Mouse (Mus musculus): ENCODE measurements at regions not wholly inside any gene's neighbourhood (a gene's known extent, or its start where the extent isn't known, plus 50 kb on each side); places are given as distances from the start of the nearest gene placed in this dataset.

DNA sequence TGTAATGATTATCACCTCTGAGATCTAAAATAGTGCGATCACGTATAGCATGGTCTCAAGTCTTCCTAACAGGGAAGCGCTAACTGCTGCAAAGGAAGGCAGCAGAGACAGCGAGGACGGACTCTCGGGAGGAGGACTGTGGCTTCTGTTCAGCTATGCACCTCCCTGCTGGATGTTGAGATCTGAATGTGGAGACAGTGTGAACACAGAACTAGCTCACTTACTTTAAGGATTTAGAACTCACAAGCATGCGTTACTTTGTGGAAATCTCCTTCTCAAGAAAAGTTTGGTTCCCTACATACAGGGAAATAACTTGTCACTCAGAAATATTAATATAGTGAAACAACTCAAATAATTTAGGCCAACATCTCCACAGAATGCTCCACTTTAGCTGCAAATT is 109.8 kb downstream of the Nhlrc3 start:
- Histone ChIP-seq H3K36me3 (ENCODE audit: control insufficient read depth, insufficient read depth, low read length) (no peaks in the 10 kb centered on the region), H3K27me3 (ENCODE audit: control insufficient read depth, insufficient read depth, low read length) (no peaks in the 10 kb centered on the region), H3K27ac (ENCODE audit: low read depth, low read length) (no peak overlapping the region), H3K4me1 (replicated peaks; ENCODE audit: control insufficient read depth, insufficient read depth, low read length) (no peaks in the 10 kb centered on the region), H3K9me3 (ENCODE audit: control insufficient read depth, low read length) (no peaks in the 10 kb centered on the region), H3K4me3 (ENCODE audit: low read depth, low read length) (no peak overlapping the region), H3K9ac (ENCODE audit: low read length) (no peak overlapping the region), H3K4me2 (ENCODE audit: low read depth, low read length, severe bottlenecking) (no peak overlapping the region)
- 84% methylated on average over 7 of the region's 7 CpGs for WGBS
- no peak for ATAC-seq (replicated peaks; ENCODE audit: low FRiP score)
- no peak for DNase-seq (ENCODE audit: low spot score)

GRCm38 (mm10) chr3:53343638-53344037 is 119.5 kb downstream of the Nhlrc3 start:
- DNase-seq (ENCODE audit: low spot score) (no peak), ATAC-seq (replicated peaks; ENCODE audit: low FRiP score) (no peak)
- 78% methylated on average over 6 of the region's 6 CpGs for whole genome bisulfite sequencing
- Histone ChIP-seq H3K27me3 (ENCODE audit: control insufficient read depth, insufficient read depth, low read length) (no peaks in the 10 kb centered on the region), H3K9ac (ENCODE audit: low read length) (no peak overlapping the region), H3K4me2 (ENCODE audit: low read depth, low read length, severe bottlenecking) (no peak overlapping the region), H3K4me1 (replicated peaks; ENCODE audit: control insufficient read depth, insufficient read depth, low read length) (no peaks in the 10 kb centered on the region), H3K36me3 (ENCODE audit: control insufficient read depth, insufficient read depth, low read length) (no peaks in the 10 kb centered on the region), H3K4me3 (ENCODE audit: low read depth, low read length) (no peak overlapping the region), H3K27ac (ENCODE audit: low read depth, low read length) (no peak overlapping the region), H3K9me3 (ENCODE audit: control insufficient read depth, low read length) (no peaks in the 10 kb centered on the region)

- no peak overlapping the region for H3K4me2 ChIP-seq (ENCODE audit: low read depth, low read length, severe bottlenecking)
- no peak overlapping the region for H3K27ac ChIP-seq (ENCODE audit: low read depth, low read length)
- H3K27me3 ChIP-seq (ENCODE audit: control insufficient read depth, insufficient read depth, low read length): no peaks in the 10 kb centered on the region
- ATAC-seq (replicated peaks; ENCODE audit: low FRiP score) (no peak), DNase-seq (ENCODE audit: low spot score) (no peak)
- 82% methylated on average over 22 of the region's 22 CpGs for WGBS
- H3K36me3 ChIP-seq (ENCODE audit: control insufficient read depth, insufficient read depth, low read length): no peaks in the 10 kb centered on the region
- H3K4me3 ChIP-seq (ENCODE audit: low read depth, low read length): no peak overlapping the region
- H3K9ac ChIP-seq (ENCODE audit: low read length): no peak overlapping the region
- no peaks in the 10 kb centered on the region for H3K4me1 ChIP-seq (replicated peaks; ENCODE audit: control insufficient read depth, insufficient read depth, low read length)
- H3K9me3 ChIP-seq (ENCODE audit: control insufficient read depth, low read length): no peaks in the 10 kb centered on the region
Observed at GRCm38 (mm10) chr3:53341304-53342206, 121.6 kb downstream of the Nhlrc3 start.

DNA sequence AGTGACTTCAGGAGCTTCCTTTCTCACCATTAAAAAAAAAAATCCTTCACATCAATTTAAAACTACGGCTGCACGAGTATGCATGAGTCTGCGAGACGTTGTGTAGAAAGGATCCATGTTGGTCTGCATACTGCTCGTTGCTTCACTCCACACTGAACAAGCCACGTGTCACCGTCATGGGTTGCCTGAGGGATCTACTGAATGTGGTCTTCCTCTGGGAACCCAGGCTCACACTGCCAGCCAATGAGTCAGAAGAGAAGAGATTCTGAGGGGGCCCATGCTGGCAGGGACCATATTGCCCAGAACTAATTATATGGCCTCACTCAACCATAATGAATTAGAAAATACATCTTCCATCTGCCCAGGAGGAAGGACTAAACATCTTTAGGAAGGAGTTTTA is 124.6 kb downstream of the Nhlrc3 start:
- Histone ChIP-seq H3K4me2 (ENCODE audit: low read depth, low read length, severe bottlenecking) (no peak overlapping the region), H3K27ac (ENCODE audit: low read depth, low read length) (no peak overlapping the region), H3K4me3 (ENCODE audit: low read depth, low read length) (no peak overlapping the region), H3K9me3 (ENCODE audit: control insufficient read depth, low read length) (no peaks in the 10 kb centered on the region), H3K9ac (ENCODE audit: low read length) (no peak overlapping the region), H3K4me1 (replicated peaks; ENCODE audit: control insufficient read depth, insufficient read depth, low read length) (no peaks in the 10 kb centered on the region), H3K36me3 (ENCODE audit: control insufficient read depth, insufficient read depth, low read length) (no peaks in the 10 kb centered on the region), H3K27me3 (ENCODE audit: control insufficient read depth, insufficient read depth, low read length) (no peaks in the 10 kb centered on the region)
- WGBS: 91% methylated on average over 7 of the region's 7 CpGs
- DNase-seq (ENCODE audit: low spot score) (no peak), ATAC-seq (replicated peaks; ENCODE audit: low FRiP score) (no peak)

GRCm38 (mm10) chr3:53334051-53334450 is 129.1 kb downstream of the Nhlrc3 start:
- no peak for DNase-seq (ENCODE audit: low spot score)
- H3K4me1 ChIP-seq (replicated peaks; ENCODE audit: control insufficient read depth, insufficient read depth, low read length): no peaks in the 10 kb centered on the region
- H3K27me3 ChIP-seq (ENCODE audit: control insufficient read depth, insufficient read depth, low read length): no peaks in the 10 kb centered on the region
- H3K27ac ChIP-seq (ENCODE audit: low read depth, low read length): no peak overlapping the region
- no peak overlapping the region for H3K4me3 ChIP-seq (ENCODE audit: low read depth, low read length)
- H3K9me3 ChIP-seq (ENCODE audit: control insufficient read depth, low read length): no peaks in the 10 kb centered on the region
- H3K36me3 ChIP-seq (ENCODE audit: control insufficient read depth, insufficient read depth, low read length): no peaks in the 10 kb centered on the region
- no peak overlapping the region for H3K4me2 ChIP-seq (ENCODE audit: low read depth, low read length, severe bottlenecking)
- no peak for ATAC-seq (replicated peaks; ENCODE audit: low FRiP score)
- no peak overlapping the region for H3K9ac ChIP-seq (ENCODE audit: low read length)
- 70% methylated on average over 11 of the region's 11 CpGs for WGBS

DNA sequence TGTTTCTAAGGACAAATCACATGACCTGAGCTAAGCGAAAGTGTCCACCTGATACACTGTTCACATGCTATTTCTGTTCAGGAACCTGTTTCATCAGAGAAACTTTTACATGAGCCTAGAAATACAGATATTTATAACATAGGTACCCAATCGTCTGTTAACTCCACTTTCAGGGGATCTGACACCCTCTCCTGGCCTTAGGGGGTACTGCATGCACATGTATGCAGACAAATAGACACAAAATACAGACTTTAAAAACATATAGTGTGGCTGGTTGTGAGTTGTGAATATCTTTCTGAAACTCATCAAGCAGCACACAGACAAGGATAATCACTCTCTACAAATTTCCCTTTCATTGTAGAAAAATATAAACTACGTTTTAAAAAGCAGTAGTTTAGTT is 133.6 kb downstream of the Nhlrc3 start:
- Histone ChIP-seq H3K27ac (ENCODE audit: low read depth, low read length) (no peak overlapping the region), H3K9me3 (ENCODE audit: control insufficient read depth, low read length) (no peaks in the 10 kb centered on the region), H3K36me3 (ENCODE audit: control insufficient read depth, insufficient read depth, low read length) (no peaks in the 10 kb centered on the region), H3K9ac (ENCODE audit: low read length) (no peak overlapping the region), H3K4me1 (replicated peaks; ENCODE audit: control insufficient read depth, insufficient read depth, low read length) (0 out of 2 replicates have a peak, but pooled peaks cover 2% of the 10 kb centered on the region), H3K4me2 (ENCODE audit: low read depth, low read length, severe bottlenecking) (no peak overlapping the region), H3K27me3 (ENCODE audit: control insufficient read depth, insufficient read depth, low read length) (no peaks in the 10 kb centered on the region), H3K4me3 (ENCODE audit: low read depth, low read length) (no peak overlapping the region)
- 59% methylated on average over 3 of the region's 3 CpGs for WGBS
- ATAC-seq (replicated peaks; ENCODE audit: low FRiP score) (no peak), DNase-seq (ENCODE audit: low spot score) (peak; percentile 55)

DNA sequence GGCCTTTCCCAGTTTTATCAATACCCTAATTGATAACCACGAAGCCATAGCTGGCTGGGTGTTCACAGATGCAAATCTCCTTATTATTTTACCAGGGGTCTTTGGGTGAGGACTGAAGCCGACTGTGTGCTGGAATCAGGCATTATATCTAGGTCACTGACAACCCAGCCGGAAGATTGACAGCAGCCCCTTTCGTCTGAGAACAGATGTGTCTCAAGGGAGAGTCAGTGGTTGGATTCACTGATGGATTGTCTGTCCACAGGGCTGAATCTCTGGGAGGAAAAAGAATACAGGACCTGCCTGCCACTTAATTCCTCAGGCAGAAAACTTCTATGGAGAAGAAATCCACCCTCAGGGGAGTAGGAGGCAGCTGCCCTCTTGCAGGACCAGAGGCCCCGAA is 135.7 kb downstream of the Nhlrc3 start:
- H3K27ac ChIP-seq (ENCODE audit: low read depth, low read length): no peak overlapping the region
- WGBS: 44% methylated on average over 5 of the region's 5 CpGs

GRCm38 (mm10) chr3:53326967-53327366 is 136.2 kb downstream of the Nhlrc3 start:
- DNase-seq (ENCODE audit: low spot score): no peak
- ATAC-seq (replicated peaks; ENCODE audit: low FRiP score): no peak

More for the DNA sequence above, 135.7 kb downstream of the Nhlrc3 start:
- ATAC-seq (replicated peaks; ENCODE audit: low FRiP score) (no peak), DNase-seq (ENCODE audit: low spot score) (no peak)
- Histone ChIP-seq H3K9me3 (ENCODE audit: control insufficient read depth, low read length) (no peaks in the 10 kb centered on the region), H3K27me3 (ENCODE audit: control insufficient read depth, insufficient read depth, low read length) (no peaks in the 10 kb centered on the region), H3K4me1 (replicated peaks; ENCODE audit: control insufficient read depth, insufficient read depth, low read length) (0 out of 2 replicates have a peak, but pooled peaks cover 2% of the 10 kb centered on the region), H3K36me3 (ENCODE audit: control insufficient read depth, insufficient read depth, low read length) (no peaks in the 10 kb centered on the region), H3K9ac (ENCODE audit: low read length) (no peak overlapping the region), H3K4me2 (ENCODE audit: low read depth, low read length, severe bottlenecking) (no peak overlapping the region), H3K4me3 (ENCODE audit: low read depth, low read length) (no peak overlapping the region)

DNA sequence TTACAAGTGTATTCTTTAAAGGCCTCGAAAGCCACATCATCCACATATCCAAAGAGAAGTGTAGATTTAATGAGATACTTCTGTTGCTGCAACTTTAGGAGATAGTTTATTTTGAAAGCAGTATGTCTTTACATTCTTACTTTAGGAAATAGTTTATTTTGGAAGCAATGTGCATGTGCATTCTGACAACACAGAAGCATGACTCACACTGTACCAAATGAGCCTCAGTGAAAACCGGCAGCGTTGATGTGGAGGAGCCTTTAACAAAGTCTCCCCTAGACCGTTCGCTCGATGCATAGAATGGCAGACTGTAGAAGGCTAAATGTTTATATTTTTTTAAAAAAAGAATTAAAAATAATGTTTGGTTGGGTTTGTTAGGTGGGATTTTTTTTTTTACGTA is 138.1 kb downstream of the Nhlrc3 start:
- H3K27ac ChIP-seq (ENCODE audit: low read depth, low read length): no peak overlapping the region
- 0 out of 2 replicates have a peak, but pooled peaks cover 2% of the 10 kb centered on the region for H3K4me1 ChIP-seq (replicated peaks; ENCODE audit: control insufficient read depth, insufficient read depth, low read length)
- ATAC-seq (replicated peaks; ENCODE audit: low FRiP score) (no peak), DNase-seq (ENCODE audit: low spot score) (no peak)
- WGBS: 95% methylated on average over 7 of the region's 7 CpGs
- H3K4me3 ChIP-seq (ENCODE audit: low read depth, low read length): no peak overlapping the region
- no peaks in the 10 kb centered on the region for H3K9me3 ChIP-seq (ENCODE audit: control insufficient read depth, low read length)
- H3K9ac ChIP-seq (ENCODE audit: low read length): no peak overlapping the region
- H3K27me3 ChIP-seq (ENCODE audit: control insufficient read depth, insufficient read depth, low read length): no peaks in the 10 kb centered on the region
- no peak overlapping the region for H3K4me2 ChIP-seq (ENCODE audit: low read depth, low read length, severe bottlenecking)
- H3K36me3 ChIP-seq (ENCODE audit: control insufficient read depth, insufficient read depth, low read length): no peaks in the 10 kb centered on the region

More at GRCm38 (mm10) chr3:53326967-53327366, 136.2 kb downstream of the Nhlrc3 start:
- H3K4me2 ChIP-seq (ENCODE audit: low read depth, low read length, severe bottlenecking): no peak overlapping the region
- no peaks in the 10 kb centered on the region for H3K36me3 ChIP-seq (ENCODE audit: control insufficient read depth, insufficient read depth, low read length)
- H3K4me1 ChIP-seq (replicated peaks; ENCODE audit: control insufficient read depth, insufficient read depth, low read length): 0 out of 2 replicates have a peak, but pooled peaks cover 2% of the 10 kb centered on the region
- H3K9ac ChIP-seq (ENCODE audit: low read length): no peak overlapping the region
- WGBS: 76% methylated on average over 7 of the region's 7 CpGs
- no peaks in the 10 kb centered on the region for H3K27me3 ChIP-seq (ENCODE audit: control insufficient read depth, insufficient read depth, low read length)
- no peak overlapping the region for H3K27ac ChIP-seq (ENCODE audit: low read depth, low read length)
- H3K4me3 ChIP-seq (ENCODE audit: low read depth, low read length): no peak overlapping the region
- H3K9me3 ChIP-seq (ENCODE audit: control insufficient read depth, low read length): no peaks in the 10 kb centered on the region
